Mouse (Mus musculus) embryo, embryonic 11 days (tissue): ENCODE measurements around the gene 1500011B03Rik.
"Not testable (repeated sequence)": the region's sequence is repeated elsewhere in the genome, so short reads cannot be mapped to it uniquely, and the experiment has no call there.

Experiments
- DNase-seq: peaks from one replicate; pipeline ENCODE4 v3.0.0-alpha.2; 2015

1500011B03Rik gene

DNA sequence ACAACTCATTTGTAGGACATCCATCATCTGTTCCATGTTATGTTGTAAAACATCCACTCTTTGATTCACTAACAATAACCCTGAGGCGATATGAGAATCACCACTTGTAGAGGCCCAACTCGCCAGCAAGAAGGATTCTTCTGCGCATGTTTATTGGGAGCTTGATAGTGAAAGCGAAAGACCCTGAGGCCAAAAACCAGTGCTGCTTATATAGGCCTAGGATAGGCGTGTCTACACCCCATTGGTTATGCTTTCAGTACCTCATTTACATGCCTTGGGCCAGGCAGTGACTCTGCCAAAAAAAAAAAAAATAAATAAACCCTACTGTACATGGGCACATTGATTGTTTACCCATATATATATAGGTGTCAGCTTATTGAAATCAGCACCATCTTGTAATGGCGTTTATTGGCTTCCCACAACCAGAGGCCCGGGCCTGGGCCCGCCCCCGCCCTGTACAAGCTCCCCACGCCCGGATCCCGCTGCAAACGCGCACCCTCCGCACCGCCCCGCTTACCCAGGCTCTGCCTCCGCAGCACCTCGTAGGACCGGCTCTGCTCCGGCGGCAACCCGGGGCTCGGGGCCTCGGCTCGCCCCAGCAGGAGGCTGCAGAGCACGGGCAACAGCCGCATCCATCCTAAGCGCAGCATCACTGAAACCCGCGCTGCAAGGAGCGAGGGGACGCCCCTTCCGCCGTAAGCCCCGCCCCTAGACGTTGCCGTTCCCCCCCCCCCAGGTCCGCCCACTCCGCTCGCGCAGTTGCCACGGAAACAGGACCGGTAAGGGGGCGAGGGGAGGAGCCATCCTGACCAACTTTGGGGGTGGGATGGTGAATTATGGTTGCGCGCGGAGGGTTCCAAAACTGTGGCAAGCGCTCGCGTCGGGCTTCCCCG lies at the start of gene 1500011B03Rik:
Gene 1500011B03Rik, minus strand, starts transcription at position 673 of the 893 bp plus-strand sequence.
- DNase-seq = peak; percentile 93

DNA sequence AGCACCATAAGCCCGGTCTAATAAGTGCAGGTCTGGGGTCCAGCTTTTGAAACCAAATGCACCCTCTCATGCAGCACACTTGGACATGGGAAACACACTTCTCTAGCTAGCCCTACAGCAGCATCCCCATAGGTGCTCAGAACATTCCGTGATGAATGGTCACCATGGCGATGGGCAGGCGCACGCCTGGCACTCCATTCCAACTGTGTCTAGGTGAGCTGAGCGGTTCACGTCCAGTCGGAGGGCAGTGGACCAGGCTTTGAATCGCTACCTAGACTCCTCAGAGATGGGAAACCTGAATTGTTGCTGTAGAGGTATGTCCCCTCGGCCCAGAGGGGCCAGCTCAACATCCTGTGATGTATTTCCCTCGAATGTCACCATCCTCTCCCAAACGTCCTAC lies 42.0 kb upstream of the 1500011B03Rik start:
- DNase-seq = no peak

- DNase-seq = no peak
Measured at GRCm38 (mm10) chr5:114864813-114865212, 41.5 kb upstream of the 1500011B03Rik start.

- DNase-seq = no peak
Measured at GRCm38 (mm10) chr5:114861730-114862129, 38.5 kb upstream of the 1500011B03Rik start.

GRCm38 (mm10) chr5:114859253-114859652 lies 36.0 kb upstream of the 1500011B03Rik start:
- DNase-seq = peak; percentile 88

GRCm38 (mm10) chr5:114858582-114858981 lies 35.3 kb upstream of the 1500011B03Rik start, which contains the start of gene Gm9936:
Gm9936 (minus strand) TSS chr5:114858682.
- DNase-seq = no peak

GRCm38 (mm10) chr5:114853364-114853763 lies 30.1 kb upstream of the 1500011B03Rik start, which contains the start of gene 4930519G04Rik:
4930519G04Rik (plus strand) TSS chr5:114853664.
- DNase-seq = not testable (repeated sequence)

GRCm38 (mm10) chr5:114851565-114852236 lies 28.4 kb upstream of the 1500011B03Rik start:
- DNase-seq = no peak

- not testable (repeated sequence) for DNase-seq
Measured at GRCm38 (mm10) chr5:114844371-114844770, 21.1 kb upstream of the 1500011B03Rik start.

GRCm38 (mm10) chr5:114842674-114843073 lies 19.4 kb upstream of the 1500011B03Rik start:
- no peak for DNase-seq

DNA sequence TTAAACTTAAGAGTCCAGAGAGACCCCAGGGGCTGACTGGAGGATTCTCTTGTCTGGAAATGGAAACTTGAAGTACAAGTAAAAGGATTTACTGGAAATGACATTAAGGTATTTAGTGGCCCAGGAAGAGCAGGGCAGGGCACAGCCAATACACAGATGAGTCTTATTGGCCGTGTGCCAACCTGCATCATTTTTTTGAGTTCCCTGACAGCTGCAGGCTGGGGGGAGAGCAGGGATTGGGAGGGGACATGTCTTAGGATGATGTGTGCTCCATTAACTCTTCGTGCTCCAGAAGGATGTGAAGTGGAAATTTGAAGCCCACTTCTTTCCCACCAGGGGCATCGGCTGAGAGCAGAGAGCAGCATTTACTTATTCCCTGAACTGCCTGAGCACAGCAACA lies 18.9 kb upstream of the 1500011B03Rik start:
- DNase-seq = peak; percentile 36

GRCm38 (mm10) chr5:114840481-114840880 lies 17.2 kb upstream of the 1500011B03Rik start:
- DNase-seq = not testable (repeated sequence)

DNA sequence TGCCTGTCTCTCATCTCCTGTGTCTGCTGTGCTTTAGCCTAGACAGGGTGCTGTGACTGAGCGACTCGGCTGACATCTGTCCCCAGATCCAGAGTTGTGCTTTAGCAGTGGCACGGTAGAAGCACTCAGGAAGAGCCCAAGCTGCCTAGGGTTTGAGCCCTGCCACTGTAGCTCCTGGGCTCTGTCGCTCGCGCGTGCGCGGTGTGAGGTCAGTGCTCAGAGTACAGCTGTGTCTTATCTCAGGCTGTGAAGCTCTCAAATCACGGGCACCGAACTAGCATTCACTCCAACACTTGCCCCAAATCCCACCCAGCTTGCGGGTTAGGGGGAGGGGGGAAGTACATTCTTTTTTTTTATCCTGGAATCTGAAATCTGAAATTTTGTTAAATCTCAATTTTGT lies 13.6 kb upstream of the 1500011B03Rik start:
- no peak for DNase-seq

- no peak for DNase-seq
Measured at GRCm38 (mm10) chr5:114829740-114830139, 6.5 kb upstream of the 1500011B03Rik start.

GRCm38 (mm10) chr5:114827427-114827826 lies 4.2 kb upstream of the 1500011B03Rik start:
- DNase-seq = no peak

DNA sequence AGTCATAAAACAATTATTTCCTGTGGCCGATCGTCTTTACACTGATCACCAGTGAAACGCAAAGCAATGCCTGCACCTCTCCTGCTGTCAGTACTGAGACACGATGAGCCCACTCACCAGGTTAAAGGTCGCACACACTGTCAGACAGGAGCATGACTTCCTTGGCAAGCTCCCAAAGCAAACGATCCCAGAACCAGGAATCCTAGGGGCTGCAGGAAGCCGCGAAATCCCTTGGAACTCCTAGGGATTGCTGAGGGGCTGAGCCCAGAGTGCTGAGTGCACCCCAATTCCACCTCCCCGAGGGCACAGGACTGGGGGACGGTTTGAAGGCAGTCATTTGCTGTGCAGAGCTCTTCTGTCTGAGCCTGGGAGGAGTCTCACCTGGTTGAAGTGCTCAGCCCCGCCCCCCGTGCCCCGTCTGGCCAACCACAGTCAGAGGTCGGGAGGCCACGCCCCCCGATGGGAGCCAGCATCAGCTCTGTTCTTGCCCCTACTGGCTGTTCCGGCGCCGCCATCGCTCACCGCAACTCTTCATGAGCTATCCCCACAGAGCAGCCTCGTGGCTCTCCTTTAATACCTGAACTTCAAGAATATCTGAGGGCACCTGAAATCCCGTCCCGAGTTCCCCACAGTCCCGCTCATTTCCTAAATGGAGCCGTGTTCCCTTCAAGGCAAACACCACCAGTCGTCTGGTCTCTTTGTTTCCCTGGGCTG lies 2.9 kb upstream of the 1500011B03Rik start:
- DNase-seq = peak; percentile 94

- DNase-seq = peak; percentile 34
Measured at GRCm38 (mm10) chr5:114824197-114824596, 929 bp upstream of the 1500011B03Rik start.

- DNase-seq = no peak
Measured at GRCm38 (mm10) chr5:114818124-114818523, 5.1 kb downstream of the 1500011B03Rik start.

DNA sequence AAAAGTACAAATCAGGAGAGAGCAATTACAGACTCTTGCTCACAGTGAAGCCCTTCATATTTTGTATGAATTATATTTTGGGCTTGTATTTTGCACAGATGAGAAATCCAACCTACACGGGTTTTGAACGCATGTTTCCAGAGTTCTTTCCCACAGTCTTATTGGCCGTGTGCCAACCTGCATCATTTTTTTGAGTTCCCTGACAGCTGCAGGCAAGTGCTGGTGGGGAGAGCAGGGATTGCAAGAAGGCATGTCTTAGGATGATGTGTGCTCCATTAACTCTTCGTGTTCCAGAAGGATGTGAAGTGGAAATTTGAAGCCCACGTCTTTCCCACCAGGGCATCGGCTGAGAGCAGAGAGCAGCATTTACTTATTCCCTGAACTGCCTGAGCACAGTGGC lies 6.7 kb downstream of the 1500011B03Rik start:
- DNase-seq = no peak

- peak; percentile 93 for DNase-seq
Measured at GRCm38 (mm10) chr5:114813525-114814181, 9.6 kb downstream of the 1500011B03Rik start.

- no peak for DNase-seq
Measured at GRCm38 (mm10) chr5:114809826-114810225, 13.4 kb downstream of the 1500011B03Rik start.

- no peak for DNase-seq
Measured at GRCm38 (mm10) chr5:114809181-114809756, 14.0 kb downstream of the 1500011B03Rik start.
